Mouse (Mus musculus) v-Abl transformed pro-B cells (cell line): Measurements from ENCODE around the gene Cabp1.

Experiments
- in situ Hi-C, 2 experiments: fragments of 400-800 bp; cut with MboI; formaldehyde crosslinking; loops; one replicate each; pipeline ENCODE4 v1.15.1; 2025; ENCODE audit not compliant: unreplicated experiment in 2 of 2

Gene Cabp1

GRCm38 (mm10) chr5:115212861-115213260 is 18.7 kb upstream of the Cabp1 start:
- in situ Hi-C loops = no loop called here

GRCm38 (mm10) chr5:115212451-115212850 is 18.3 kb upstream of the Cabp1 start:
- in situ Hi-C loops = no loop called here

GRCm38 (mm10) chr5:115210380-115210779 is 16.2 kb upstream of the Cabp1 start:
- in situ Hi-C loops = no loop called here

DNA sequence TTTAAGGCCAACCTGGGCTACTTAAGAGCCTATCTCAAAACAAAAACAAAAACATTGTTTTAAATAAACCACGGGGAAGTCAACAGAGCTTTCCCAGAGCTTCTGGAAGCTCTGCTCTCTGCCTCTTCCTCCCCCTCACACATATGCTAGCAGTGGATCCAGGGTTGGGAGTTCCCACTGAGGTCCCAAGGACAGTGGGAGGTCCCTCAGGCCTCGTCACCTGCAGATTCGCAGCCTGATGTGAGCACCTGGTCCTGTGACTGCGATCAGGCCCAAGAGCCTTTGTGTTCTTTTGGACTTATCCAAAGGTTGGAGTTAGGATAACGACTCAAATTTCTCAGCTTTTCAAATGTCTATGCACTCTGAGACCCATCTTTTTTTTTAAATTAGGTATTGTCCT is 14.4 kb upstream of the Cabp1 start:
- in situ Hi-C loops = no loop called here

DNA sequence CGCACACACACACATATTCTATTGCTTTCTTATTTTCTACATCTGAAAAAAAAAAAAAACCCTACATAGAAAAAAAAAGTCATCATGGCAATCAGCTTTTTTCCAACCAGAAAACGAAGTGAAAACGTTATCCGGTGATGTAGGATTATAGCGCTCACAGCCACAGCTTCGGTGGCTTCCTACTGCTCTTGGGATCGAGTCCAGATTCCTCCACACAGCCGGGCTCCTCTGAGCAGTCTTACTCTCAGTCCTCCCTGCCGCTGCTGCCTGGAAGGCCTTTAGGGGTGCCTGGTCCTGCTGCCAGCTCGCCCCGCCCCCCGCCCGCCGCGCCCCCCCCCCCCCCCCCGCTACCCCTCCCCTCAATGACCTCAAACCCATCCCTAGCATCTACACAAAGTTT is 13.7 kb upstream of the Cabp1 start:
- in situ Hi-C loops = no loop called here

DNA sequence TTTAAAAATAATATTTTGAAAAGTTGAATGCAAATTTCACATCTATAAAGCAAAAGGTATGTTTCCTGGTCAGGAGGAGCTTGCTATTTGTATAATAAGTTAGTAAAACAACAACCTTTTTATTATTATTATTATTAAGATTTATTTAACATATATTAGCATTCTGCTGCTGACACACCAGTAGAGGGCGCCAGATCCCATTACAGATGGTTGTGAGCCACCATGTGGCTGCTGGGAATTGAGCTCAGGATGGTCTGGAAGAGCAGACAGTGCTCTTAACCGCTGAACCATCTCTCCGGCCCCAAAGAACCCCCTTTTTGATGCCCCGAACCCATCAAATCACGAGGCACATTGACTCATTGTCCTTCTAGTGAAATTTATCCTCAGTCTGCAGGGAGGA is 13.1 kb upstream of the Cabp1 start:
- in situ Hi-C loops = no loop called here

DNA sequence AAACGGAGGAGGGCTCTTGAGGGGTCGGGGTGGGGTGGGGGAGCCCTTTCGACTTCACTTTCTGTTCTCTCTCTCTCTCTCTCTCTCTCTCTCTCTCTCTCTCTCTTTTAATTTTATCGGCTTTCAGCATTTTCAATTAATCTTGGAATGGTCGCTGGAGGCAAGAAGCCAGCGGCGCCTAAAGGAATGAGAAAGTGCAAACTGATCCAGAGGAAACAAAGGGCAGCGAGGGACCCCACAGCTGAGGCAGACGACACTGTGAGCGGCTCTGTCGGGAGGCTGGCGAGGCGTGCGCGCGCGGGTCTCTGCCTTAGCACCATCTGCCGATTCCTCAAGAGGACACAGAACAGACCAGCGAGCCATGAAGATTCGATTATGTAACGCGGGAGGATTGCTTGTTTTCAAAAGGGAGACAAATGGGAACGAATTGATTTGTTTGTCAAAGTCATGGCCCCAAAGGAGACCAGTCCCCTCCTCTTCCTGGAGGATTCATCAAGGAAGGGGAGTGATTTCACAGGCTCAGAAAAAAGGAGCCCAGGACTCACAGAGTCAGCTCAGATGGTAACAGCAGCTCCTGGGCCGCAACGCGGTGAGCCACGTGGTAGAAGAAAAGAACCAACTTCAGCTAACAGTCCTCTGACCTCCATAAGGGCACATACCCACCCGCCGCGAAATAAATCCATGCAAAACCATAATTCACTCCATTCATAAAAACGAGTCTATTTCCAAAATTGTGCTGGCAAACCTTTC is 10.6 kb upstream of the Cabp1 start:
- in situ Hi-C loops = no loop called here

- in situ Hi-C loops = no loop called here
Observed at GRCm38 (mm10) chr5:115203735-115204561, 9.8 kb upstream of the Cabp1 start.

- in situ Hi-C loops = no loop called here
Observed at GRCm38 (mm10) chr5:115194626-115195221, 543 bp upstream of the Cabp1 start.

- in situ Hi-C loops = no loop called here
Observed at GRCm38 (mm10) chr5:115193226-115193625, 955 bp downstream of the Cabp1 start.

DNA sequence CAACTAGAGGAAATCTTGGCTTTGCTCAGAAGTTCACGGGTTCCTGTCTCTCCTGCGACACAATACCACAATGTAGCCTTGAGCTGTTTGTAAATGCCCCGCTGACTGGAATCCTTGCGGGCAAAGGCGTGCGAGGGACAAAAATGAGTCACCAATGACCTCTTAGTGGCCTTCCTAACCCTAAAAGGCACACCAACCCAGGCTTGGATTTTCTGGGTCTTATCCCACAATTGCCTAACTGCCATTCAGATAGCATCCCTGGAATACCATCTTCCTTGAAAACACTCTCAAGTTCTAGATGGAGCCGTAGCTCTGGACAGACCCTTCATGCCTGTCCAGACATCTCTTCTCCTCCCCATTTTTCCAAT is 1.4 kb downstream of the Cabp1 start:
- in situ Hi-C loops = no loop called here

DNA sequence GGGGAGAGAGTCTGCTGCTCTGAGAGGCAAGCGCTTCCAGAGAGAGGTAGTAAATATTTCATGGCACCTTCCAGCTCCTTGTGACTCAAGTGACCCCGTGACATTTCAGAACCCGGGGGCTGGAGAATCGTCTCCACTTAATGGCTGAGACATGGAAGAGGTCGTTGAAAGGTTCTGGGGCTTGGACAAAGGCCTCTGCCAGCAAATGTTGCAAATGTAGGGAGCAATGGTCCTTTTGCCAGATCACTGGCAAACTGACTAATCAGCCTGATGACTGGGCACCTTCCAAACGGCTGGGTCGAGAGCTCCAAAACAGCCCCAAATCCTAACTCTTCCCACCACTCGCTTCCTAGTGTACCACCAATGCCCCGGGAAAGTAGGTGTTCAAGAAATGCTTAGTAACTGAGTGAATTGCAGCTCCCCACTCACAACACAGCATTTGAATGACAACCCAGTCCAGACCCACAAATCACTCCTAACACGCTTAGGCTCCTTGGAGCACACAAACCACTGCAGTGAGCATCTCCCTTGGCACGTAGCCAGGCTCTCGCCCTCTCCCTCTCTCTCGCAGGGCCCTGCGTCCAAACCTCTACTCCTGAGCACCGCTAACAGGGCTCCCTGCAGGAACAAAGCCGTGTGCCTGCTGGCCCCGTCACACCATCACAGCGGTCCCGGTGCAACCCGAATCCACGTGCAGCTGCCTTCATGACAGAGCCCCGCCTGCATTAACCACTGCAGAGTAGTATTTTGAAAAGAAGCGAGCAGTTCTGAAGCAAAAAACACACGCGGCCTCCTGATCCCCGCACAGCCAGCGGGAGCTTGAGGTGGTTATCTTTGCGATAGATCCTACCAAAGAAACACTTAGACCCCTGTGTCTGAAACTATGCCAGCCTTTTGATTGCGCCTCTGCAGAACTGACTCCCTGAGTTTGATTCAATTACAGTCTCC is 2.0 kb downstream of the Cabp1 start:
- in situ Hi-C loops = no loop called here

DNA sequence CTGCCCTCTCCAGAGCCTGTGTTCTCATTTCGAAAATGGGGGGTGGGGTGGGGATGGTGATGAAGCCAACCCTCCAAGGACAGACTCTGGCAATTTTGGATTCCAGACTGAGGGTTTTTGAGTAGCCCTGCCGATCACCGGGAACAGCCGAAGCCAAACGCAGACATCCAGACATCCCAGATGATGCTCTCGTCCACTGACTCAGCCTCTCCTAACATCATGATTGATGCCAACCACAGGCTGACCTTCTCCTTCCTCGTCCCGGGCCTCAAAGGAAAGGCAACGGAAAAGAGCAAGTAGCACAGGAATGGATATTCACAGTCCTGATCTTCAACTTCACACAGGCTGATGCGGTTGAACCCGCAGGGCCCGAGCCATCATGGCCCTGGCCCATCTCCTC is 4.1 kb downstream of the Cabp1 start:
- in situ Hi-C loops = no loop called here

GRCm38 (mm10) chr5:115188824-115189223 is 5.4 kb downstream of the Cabp1 start:
- in situ Hi-C loops = loop anchor here in 1 of 2 experiments (5.0 to 10.0 kb wide), 2 partner anchors 48 to 156 kb away; partner anchors contain the start of genes Cox6a1, Gatc, Pop5 and Triap1

DNA sequence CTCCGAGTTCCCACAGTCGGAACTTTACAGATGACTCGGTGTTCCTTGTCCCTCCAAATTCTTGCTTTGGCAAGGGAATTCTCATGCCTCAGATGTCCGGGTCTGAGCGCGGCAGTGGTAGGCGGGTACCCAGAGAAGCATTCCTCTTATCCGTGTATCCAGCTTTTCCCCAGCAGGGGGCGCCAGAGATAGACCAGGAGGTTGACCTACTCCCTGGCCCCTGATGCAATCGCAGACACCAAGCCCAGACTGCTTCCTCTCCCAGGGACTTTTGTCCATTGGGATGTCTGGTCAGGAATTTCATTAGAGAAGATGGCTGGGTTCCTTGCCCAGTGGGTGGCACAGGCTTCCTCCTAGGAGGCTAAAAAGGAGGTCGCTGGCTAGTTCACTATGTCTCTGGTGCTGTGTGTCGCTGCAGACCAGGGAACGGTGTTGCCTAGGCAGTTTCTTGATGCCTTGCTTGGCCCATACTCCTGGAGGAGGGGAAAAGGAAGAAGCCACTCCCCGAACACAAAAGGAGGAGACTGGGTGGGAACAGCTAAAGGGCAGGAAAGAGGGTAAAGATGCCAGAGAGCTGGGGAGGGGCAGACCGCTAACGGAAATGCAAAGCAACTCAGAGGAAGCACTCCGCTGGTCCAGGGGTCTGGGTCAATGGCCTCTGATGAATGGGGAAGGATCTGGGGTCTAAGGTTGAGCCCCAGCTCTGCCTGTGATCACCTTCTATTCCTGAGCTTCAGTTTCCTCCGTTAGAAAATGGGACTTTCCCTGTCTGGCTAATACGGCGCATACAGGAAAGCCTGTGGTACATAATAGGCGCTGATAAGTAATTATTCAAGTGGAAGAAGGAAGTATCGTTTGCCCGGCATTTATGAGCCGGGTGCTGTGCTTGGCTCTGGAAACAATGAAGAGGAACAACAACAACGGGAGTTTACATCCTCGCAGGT is 6.7 kb downstream of the Cabp1 start:
- in situ Hi-C loops = loop anchor here in 1 of 2 experiments (5.0 to 10.0 kb wide), 2 partner anchors 50 to 157 kb away; partner anchors contain the start of genes Cox6a1, Gatc, Pop5 and Triap1

DNA sequence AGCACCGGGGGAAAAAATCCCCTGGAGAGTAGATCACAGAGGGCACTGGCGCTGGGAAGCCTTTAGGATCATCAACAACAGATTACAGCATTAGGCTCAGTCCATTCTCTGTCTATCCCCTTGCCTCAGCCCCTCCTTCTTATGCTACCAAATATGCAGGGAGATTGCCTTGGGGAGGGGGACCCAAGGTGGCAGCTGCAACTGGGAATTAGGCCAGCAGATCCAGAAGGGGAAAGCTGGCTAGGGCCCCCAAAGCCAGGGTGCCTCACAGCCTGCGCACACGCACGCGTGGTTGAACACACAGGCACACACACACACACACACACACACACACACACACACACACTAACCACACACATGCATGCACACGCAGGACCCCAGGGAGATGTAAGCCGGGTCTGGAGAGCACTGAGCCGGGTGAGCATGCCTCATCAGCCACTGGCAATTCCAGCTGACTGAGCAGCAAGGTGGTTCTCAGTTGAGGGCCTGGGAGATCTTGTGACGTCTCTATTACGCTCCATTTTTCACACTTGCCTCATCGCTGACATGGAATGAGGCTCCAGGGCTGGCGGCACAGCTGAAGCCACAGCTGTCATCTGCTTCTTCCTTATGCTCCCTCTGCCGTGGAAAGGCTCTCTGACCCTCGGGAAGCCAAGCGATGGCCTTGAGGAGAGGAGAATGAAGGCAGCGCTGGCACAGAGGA is 7.7 kb downstream of the Cabp1 start:
- in situ Hi-C loops = loop anchor here in 1 of 2 experiments (5.0 to 10.0 kb wide), 2 partner anchors 51 to 158 kb away; partner anchors contain the start of genes Cox6a1, Gatc, Pop5 and Triap1

DNA sequence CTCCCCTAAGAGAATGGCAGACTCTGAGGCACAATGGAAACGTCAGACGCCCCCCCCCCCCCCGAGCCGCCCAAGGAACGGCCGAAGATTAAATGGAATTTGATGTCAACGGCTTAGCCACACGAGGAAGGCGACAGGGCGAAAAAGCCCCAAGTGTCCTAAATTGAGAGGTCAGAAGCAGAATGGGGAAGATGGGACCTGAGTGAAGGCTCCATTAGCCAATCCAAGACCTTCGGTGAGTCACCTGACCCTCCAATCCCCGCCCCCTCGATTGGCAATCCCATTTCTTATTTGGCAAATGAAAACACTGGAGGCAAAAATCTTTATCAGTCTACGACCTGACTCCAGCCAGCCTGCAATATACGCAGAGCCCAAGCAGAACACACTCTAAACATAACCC is 9.5 kb downstream of the Cabp1 start:
- in situ Hi-C loops = loop anchor here in 1 of 2 experiments (5.0 to 10.0 kb wide), 2 partner anchors 53 to 160 kb away; partner anchors contain the start of genes Cox6a1, Gatc, Pop5 and Triap1

- in situ Hi-C loops = loop anchor here in 1 of 2 experiments (10.0 kb wide), 1 partner anchor 161 kb away; the partner anchor contains the start of genes Cox6a1, Gatc and Triap1
Observed at GRCm38 (mm10) chr5:115183482-115183881, 10.7 kb downstream of the Cabp1 start.
